Mouse (Mus musculus) macrophage (primary cell): ENCODE data around the gene Armc7. TPM values are rescaled to one million over a fixed set of nuclear protein-coding genes. Genes with fewer than 3 reads are reported as not detected.
"Not testable (repeated sequence)": the region's sequence is repeated elsewhere in the genome, so short reads cannot be mapped to it uniquely, and the experiment has no call there.

Source experiments
- H3K27ac ChIP-seq: fragments of 350-480 bp; formaldehyde crosslinking; 2 replicates; pipeline ENCODE4 v1.9.0; 2021
- H3K36me3 ChIP-seq: fragments of 350-480 bp; formaldehyde crosslinking; 2 replicates; pipeline ENCODE4 v1.9.0; 2021; ENCODE audit errors: inconsistent target
- H3K4me3 ChIP-seq: fragments of 350-480 bp; formaldehyde crosslinking; 2 replicates; pipeline ENCODE4 v1.9.0; 2021; ENCODE audit errors: inconsistent target
- H3K79me2 ChIP-seq: fragments of 350-480 bp; formaldehyde crosslinking; 2 replicates; pipeline ENCODE4 v1.9.0; 2021; ENCODE audit errors: inconsistent target
- WGBS: methylation state at CpG from one replicate; pipeline ENCODE4 v1.1.7; 2026; ENCODE audit warnings: inconsistent platforms; ENCODE audit not compliant: missing documents; 5-methylcytosine and 5-hydroxymethylcytosine counted together
- polyA plus RNA-seq: library from polyadenylated mRNA; stranded (reverse); fragments of 250-400 nt; gene quantifications from 3 replicates; pipeline ENCODE4 v1.2.4, GENCODE M21; 2018; ENCODE audit warnings: inconsistent platforms

Gene Armc7
- polyA plus RNA-seq, 1 experiment from 2014 or later = 22.9 TPM

- H3K27ac ChIP-seq = peak overlapping the region; percentile 55
- H3K4me3 ChIP-seq = peak overlapping the region; percentile 57
- H3K79me2 ChIP-seq = peaks cover 56% of the 10 kb centered on the region
- H3K36me3 ChIP-seq = peaks cover 15% of the 10 kb centered on the region; the same call in 1 of the 2 replicates
- 56% methylated on average over 25 of the region's 25 CpGs for WGBS
Observed at GRCm38 (mm10) chr11:115490441-115491355, 15.2 kb downstream of the Armc7 start.

GRCm38 (mm10) chr11:115491356-115492083 is 16.1 kb downstream of the Armc7 start, which contains the start of gene Nt5c:
Gene Nt5c (minus strand): TSS chr11:115491862.
- Histone ChIP-seq H3K27ac (peak within 1 kb of the TSS; percentile 55), H3K4me3 (peak within 1 kb of the TSS; percentile 57), H3K79me2 (peaks cover 47% of the 10 kb centered on the region), H3K36me3 (peaks cover 15% of the 10 kb centered on the region; the same call in 1 of the 2 replicates)
- under 1% methylated on average over 41 of the region's 43 CpGs for WGBS

- WGBS = 44% methylated on average over 6 of the region's 6 CpGs
- peak overlapping the region; percentile 55; the same call in 1 of the 2 replicates for H3K27ac ChIP-seq
- H3K36me3 ChIP-seq = peaks cover 16% of the 10 kb centered on the region; the same call in 1 of the 2 replicates
- H3K4me3 ChIP-seq = peak overlapping the region; percentile 57
- H3K79me2 ChIP-seq = peaks cover 39% of the 10 kb centered on the region
Observed at GRCm38 (mm10) chr11:115492387-115492786, 16.9 kb downstream of the Armc7 start.

GRCm38 (mm10) chr11:115496559-115496958 is 21.1 kb downstream of the Armc7 start:
- H3K79me2 ChIP-seq, H3K4me3 ChIP-seq, H3K27ac ChIP-seq: not testable (repeated sequence)
- 92% methylated on average over 8 of the region's 9 CpGs for WGBS
- H3K36me3 ChIP-seq = peaks cover 38% of the 10 kb centered on the region

GRCm38 (mm10) chr11:115502636-115503035 is 27.2 kb downstream of the Armc7 start:
- no peak overlapping the region for H3K27ac ChIP-seq
- peaks cover 45% of the 10 kb centered on the region for H3K36me3 ChIP-seq
- H3K4me3 ChIP-seq = no peak overlapping the region
- peaks cover 70% of the 10 kb centered on the region for H3K79me2 ChIP-seq
- 96% methylated on average over 6 of the region's 6 CpGs for WGBS

GRCm38 (mm10) chr11:115506586-115506985 is 31.1 kb downstream of the Armc7 start:
- 87% methylated on average over 3 of the region's 3 CpGs for WGBS
- Histone ChIP-seq H3K79me2 (peaks cover 100% of the 10 kb centered on the region), H3K4me3 (no peak overlapping the region), H3K36me3 (peaks cover 11% of the 10 kb centered on the region; the same call in 1 of the 2 replicates), H3K27ac (no peak overlapping the region)

GRCm38 (mm10) chr11:115508061-115508460 is 32.6 kb downstream of the Armc7 start:
- Histone ChIP-seq H3K4me3 (no peak overlapping the region), H3K36me3 (no peaks in the 10 kb centered on the region; the same call in 1 of the 2 replicates), H3K79me2 (peaks cover 97% of the 10 kb centered on the region), H3K27ac (no peak overlapping the region)
- WGBS = 62% methylated on average over 2 of the region's 2 CpGs

- Histone ChIP-seq H3K36me3 (no peaks in the 10 kb centered on the region; the same call in 1 of the 2 replicates), H3K27ac (no peak overlapping the region), H3K4me3 (no peak overlapping the region), H3K79me2 (peaks cover 88% of the 10 kb centered on the region)
- 92% methylated on average over 6 of the region's 6 CpGs for WGBS
Observed at GRCm38 (mm10) chr11:115509773-115510506, 34.5 kb downstream of the Armc7 start.

- Histone ChIP-seq H3K27ac (no peak overlapping the region), H3K79me2 (peaks cover 83% of the 10 kb centered on the region), H3K4me3 (no peak overlapping the region), H3K36me3 (no peaks in the 10 kb centered on the region)
- WGBS = 91% methylated on average over 5 of the region's 5 CpGs
Observed at GRCm38 (mm10) chr11:115510507-115510888, 35.0 kb downstream of the Armc7 start.

GRCm38 (mm10) chr11:115511121-115511520 is 35.7 kb downstream of the Armc7 start:
- Histone ChIP-seq H3K4me3 (no peak overlapping the region), H3K79me2 (peaks cover 76% of the 10 kb centered on the region), H3K36me3 (no peaks in the 10 kb centered on the region), H3K27ac (no peak overlapping the region)
- WGBS = 100% methylated on average over 2 of the region's 2 CpGs

GRCm38 (mm10) chr11:115512004-115512403 is 36.5 kb downstream of the Armc7 start:
- H3K36me3 ChIP-seq = no peaks in the 10 kb centered on the region

GRCm38 (mm10) chr11:115512407-115513183 is 37.1 kb downstream of the Armc7 start:
- WGBS = 29% methylated on average over 8 of the region's 8 CpGs
- no peaks in the 10 kb centered on the region for H3K36me3 ChIP-seq
- H3K4me3 ChIP-seq = peak overlapping the region; percentile 90

More at GRCm38 (mm10) chr11:115512004-115512403, 36.5 kb downstream of the Armc7 start:
- Histone ChIP-seq H3K79me2 (peaks cover 68% of the 10 kb centered on the region), H3K27ac (peak overlapping the region; percentile 82), H3K4me3 (peak overlapping the region; percentile 90; the same call in 1 of the 2 replicates)
- 89% methylated on average over 3 of the region's 3 CpGs for WGBS

More at GRCm38 (mm10) chr11:115512407-115513183, 37.1 kb downstream of the Armc7 start:
- Histone ChIP-seq H3K79me2 (peaks cover 62% of the 10 kb centered on the region), H3K27ac (peak overlapping the region; percentile 82)
